ENCODE assay signal across 8 mouse cellular contexts in genomic region chr3:59121067-59121730, GRCm38 (mm10). TPM values are rescaled to one million over a fixed set of nuclear protein-coding genes. Genes with fewer than 3 reads are reported as not detected.
DNase-seq lines count a peak whose midpoint lies in the region; ATAC-seq lines count a peak whose summit lies in the region.

No protein-coding gene starts in this region.

- WGBS in forebrain, embryonic 16.5 days, result 39% methylated on average over 7 of the region's 7 CpGs
- WGBS in midbrain, embryonic 13.5 days, result 31% methylated on average over 7 of the region's 7 CpGs

- H3K36me3 ChIP-seq in forebrain, embryonic 16.5 days (ENCODE audit: control insufficient read depth, insufficient read depth), result no peaks in the 10 kb centered on the region
- H3K36me3 ChIP-seq in midbrain, embryonic 13.5 days, result no peaks in the 10 kb centered on the region

- no peak overlapping the region for H3K4me2 ChIP-seq in forebrain, embryonic 16.5 days (ENCODE audit: low read length)
- H3K4me2 ChIP-seq in midbrain, embryonic 13.5 days (replicated peaks), result no peak overlapping the region

- no peaks in the 10 kb centered on the region for H3K27me3 ChIP-seq in forebrain, embryonic 16.5 days (replicated peaks; ENCODE audit: control insufficient read depth, insufficient read depth, low read length)
- H3K27me3 ChIP-seq in midbrain, embryonic 13.5 days, result no peaks in the 10 kb centered on the region

- H3K9ac ChIP-seq in forebrain, embryonic 16.5 days (replicated peaks; ENCODE audit: low read depth, low read length), result no peak overlapping the region
- no peak overlapping the region; the same call in 1 of the 2 replicates for H3K9ac ChIP-seq in midbrain, embryonic 13.5 days (replicated peaks)

- no peaks in the 10 kb centered on the region for H3K4me1 ChIP-seq in forebrain, embryonic 16.5 days (replicated peaks; ENCODE audit: control insufficient read depth, insufficient read depth, low read length)
- H3K4me1 ChIP-seq in midbrain, embryonic 13.5 days (replicated peaks), result 0 out of 2 replicates have a peak, but pooled peaks cover 6% of the 10 kb centered on the region

- H3K27ac ChIP-seq in forebrain, embryonic 16.5 days (ENCODE audit: low read length), result no peak overlapping the region
- 0 out of 2 replicates have a peak overlapping the region, but pooled peaks have one; percentile 7 for H3K27ac ChIP-seq in midbrain, embryonic 13.5 days

- ATAC-seq in forebrain, embryonic 16.5 days, result peak; percentile 39
- peak; percentile 59 for ATAC-seq in midbrain, embryonic 13.5 days
- ATAC-seq in megakaryocyte progenitor cell, adult 5-6 weeks (replicated peaks; ENCODE audit: poor library complexity), result no peak

- DNase-seq in kidney, postnatal 10 days, result peak; percentile 40
- no peak for DNase-seq in kidney, postnatal 25 days
- DNase-seq in NIH3T3 (ENCODE audit: low read depth), result peak; percentile 55
- DNase-seq in left cerebral cortex, adult 18-20 months (ENCODE audit: low spot score in 2 of 2), result no peak
- DNase-seq in frontal cortex, postnatal 25 days (ENCODE audit: low spot score in 2 of 2), result no peak

- no peaks in the 10 kb centered on the region for H3K9me3 ChIP-seq in forebrain, embryonic 16.5 days (ENCODE audit: control insufficient read depth, low read length)
- H3K9me3 ChIP-seq in midbrain, embryonic 13.5 days, result no peaks in the 10 kb centered on the region

- H3K4me3 ChIP-seq in forebrain, embryonic 16.5 days (replicated peaks; ENCODE audit: low read length), result no peak overlapping the region
- no peak overlapping the region for H3K4me3 ChIP-seq in midbrain, embryonic 13.5 days (replicated peaks)

RNA-seq across cellular contexts. Expression of gene Gpr171, which starts 19.6 kb away (rescaled TPM):
- polyA plus RNA-seq in forebrain, embryonic 16.5 days (2015; fragmentation: Nextera tagmentation; extraction: Ambion mirVana), result 0.81 and 1.8 TPM in 2 replicates
- 0.82 and 1.2 TPM in 2 replicates for polyA plus RNA-seq in midbrain, embryonic 13.5 days (2015; fragmentation: Nextera tagmentation; extraction: Ambion mirVana)
- total RNA-seq in left cerebral cortex, adult 18-20 months (2021), result not detected
- total RNA-seq in megakaryocyte progenitor cell, adult 5-6 weeks (2015), result 24.3 and 26.9 TPM in 2 replicates
- 23.1 and 31.9 TPM in 2 replicates for total RNA-seq in megakaryocyte progenitor cell, adult 5-6 weeks (2017)

RNA-seq across cellular contexts. Expression of gene P2ry14, which starts 32.2 kb away (rescaled TPM):
- 3.9 and 4.3 TPM in 2 replicates for polyA plus RNA-seq in forebrain, embryonic 16.5 days (2015; fragmentation: Nextera tagmentation; extraction: Ambion mirVana)
- polyA plus RNA-seq in midbrain, embryonic 13.5 days (2015; fragmentation: Nextera tagmentation; extraction: Ambion mirVana), result 1.9 and 2.4 TPM in 2 replicates
- 1 to 10 TPM; 2.4 to 2.9 TPM for total RNA-seq in left cerebral cortex, adult 18-20 months (2021)
- total RNA-seq in megakaryocyte progenitor cell, adult 5-6 weeks (2015), result 5.7 and 7.2 TPM in 2 replicates
- 5.0 and 8.0 TPM in 2 replicates for total RNA-seq in megakaryocyte progenitor cell, adult 5-6 weeks (2017)

Comparison
In these comparisons a context has a peak if more than half of its experiments do, and no peak if none do; other contexts are left out.
1. DNase-seq: peak in kidney, postnatal 10 days (single experiment) and NIH3T3 (single experiment); none in kidney, postnatal 25 days (0 of 2), left cerebral cortex, adult 18-20 months (0 of 2) and frontal cortex, postnatal 25 days (0 of 2).
2. RNA of gene Gpr171, which starts 19.6 kb away (total RNA-seq): 23.1 to 31.9 TPM in megakaryocyte progenitor cell, adult 5-6 weeks; not detected in left cerebral cortex, adult 18-20 months; every median in the first group is over 10 times any median in the second.